Mouse (Mus musculus): Measurements from ENCODE around the gene Lhx4.

Gene Lhx4

DNA sequence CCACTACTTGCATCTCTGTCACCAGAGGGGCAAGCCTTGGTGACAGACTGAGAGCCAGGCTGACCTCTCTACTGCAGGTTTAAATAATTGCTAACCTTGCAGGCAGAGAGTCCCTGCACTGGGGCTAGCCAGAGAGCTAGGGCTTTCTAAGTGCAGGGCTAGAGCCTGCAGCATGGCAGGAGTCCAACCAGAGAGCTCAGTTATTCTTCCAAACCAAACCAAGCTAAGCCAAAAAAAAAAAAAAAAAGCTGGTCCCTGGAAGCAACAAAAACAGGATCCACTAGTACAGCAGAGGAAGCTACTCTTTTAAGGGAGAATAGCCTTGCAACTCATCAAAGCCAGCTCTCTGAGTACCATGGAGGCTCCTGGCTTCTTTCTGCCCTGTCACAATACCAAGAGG, 50.6 kb downstream of the Lhx4 start:
- no peak for DNase-seq

DNA sequence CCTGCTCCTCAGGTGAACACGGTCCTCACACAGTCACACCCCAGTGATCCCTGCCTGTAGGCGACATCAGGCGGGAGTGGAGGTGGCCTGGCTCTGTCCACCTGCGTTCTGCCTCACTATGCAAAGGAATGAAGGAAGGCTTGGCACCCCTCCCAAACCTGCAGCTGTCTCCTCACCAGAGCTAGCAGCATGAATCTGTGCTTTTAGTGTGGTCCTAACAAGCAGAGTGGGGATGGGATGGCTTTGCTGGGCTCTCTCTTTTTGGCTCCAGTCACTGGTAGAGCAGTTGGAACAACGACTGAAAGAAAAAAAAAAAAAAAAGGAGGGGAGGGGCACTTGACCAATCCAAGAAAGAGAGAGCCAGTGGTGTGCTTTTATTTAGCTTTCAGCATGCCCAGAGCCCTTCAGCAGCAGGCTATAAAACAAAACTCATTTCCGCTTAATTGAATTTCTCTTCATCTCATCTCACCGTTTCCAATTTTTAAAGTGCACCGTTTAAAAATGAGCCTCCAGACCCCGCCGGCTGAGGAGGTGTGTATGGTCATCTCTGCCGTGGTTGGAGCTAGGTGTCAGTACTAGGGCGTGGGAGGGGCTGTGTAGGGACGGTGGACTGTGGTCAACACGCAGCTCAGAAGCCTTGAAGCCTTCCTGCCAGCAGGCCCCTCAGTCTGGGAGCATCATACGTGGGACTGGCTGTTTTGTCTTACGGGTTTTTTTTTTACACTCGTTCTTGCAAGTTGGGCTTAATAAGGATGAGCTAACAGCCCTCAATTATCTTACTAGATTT, 52.9 kb downstream of the Lhx4 start:
- peak; percentile 62 to 79 for DNase-seq

DNA sequence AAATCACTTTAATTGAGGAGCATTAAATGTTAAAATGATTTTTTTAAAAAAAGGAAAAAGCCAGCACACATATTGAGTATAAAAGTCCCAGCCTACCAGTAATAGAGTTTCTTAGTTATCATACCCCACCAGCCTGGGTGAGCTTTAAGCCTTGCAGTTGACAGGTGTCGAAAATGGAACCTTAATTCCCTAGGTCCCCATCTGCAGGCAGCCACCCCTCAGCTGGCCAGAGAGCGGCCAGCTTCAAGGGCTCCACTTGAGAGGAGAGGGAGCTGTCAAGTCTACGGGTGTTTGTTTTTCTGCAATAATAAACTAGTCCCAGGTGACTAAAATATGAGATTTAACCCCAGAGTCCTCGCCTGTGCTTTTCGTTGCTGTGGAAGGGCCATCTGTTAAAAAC, 58.0 kb downstream of the Lhx4 start:
- no peak for DNase-seq

DNA sequence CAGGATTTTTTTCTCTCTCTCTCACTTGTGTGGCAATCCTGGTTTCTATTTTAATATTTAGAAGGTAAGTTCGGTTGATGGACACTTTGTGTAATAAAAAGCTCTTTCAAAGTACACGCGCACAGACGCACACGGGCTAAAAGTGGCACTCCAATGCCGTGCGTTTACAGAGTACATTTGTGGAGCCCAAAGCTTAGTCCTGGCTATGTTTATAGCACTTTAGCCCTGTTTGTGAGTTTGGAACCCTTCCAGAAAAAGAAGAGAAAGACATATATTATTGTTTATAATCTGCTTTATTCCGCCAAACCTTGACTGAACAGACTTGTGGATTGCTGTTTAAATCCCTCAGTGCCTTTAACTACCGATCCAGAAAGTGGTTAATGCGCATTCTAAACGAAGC, 58.5 kb downstream of the Lhx4 start:
- no peak for DNase-seq

DNA sequence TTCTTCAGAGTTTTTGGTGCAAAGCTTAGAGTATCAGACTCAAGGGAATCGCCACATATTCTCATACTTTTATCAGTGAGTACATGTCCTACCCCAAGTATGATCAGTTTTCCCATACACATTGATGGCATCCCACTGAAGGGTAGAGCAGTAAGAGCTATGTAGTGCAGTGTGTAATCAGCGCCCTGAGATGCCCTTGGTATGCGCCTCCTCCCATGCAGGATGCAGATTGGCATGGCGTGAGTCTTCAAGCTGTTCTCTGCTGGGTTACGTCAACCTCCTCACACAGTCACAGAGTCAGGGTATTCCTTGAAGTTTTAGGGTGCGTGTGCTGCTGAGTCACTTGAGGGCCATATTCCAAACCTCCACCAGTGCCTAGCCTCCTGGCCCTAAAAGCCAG, 59.3 kb downstream of the Lhx4 start:
- no peak for DNase-seq

DNA sequence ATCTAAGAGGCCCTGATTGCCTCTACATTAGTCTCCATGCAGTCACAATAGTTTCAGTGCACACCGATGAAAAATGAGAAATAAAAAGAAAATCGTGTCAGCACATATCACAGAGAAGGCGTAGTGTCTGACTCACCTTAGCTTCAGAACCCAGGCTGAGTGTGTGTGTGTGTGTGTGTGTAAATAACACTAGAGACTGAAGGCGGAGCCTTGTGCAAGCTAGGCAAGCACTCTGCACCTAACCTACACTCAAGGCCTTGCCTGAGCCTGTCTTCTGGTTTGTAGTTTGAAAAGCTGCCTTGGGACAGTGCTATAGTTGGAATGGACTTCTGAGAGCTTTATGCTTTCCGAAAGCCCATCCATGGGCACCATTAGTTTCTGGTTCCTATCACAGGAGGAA, 61.9 kb downstream of the Lhx4 start:
- DNase-seq, result no peak

DNA sequence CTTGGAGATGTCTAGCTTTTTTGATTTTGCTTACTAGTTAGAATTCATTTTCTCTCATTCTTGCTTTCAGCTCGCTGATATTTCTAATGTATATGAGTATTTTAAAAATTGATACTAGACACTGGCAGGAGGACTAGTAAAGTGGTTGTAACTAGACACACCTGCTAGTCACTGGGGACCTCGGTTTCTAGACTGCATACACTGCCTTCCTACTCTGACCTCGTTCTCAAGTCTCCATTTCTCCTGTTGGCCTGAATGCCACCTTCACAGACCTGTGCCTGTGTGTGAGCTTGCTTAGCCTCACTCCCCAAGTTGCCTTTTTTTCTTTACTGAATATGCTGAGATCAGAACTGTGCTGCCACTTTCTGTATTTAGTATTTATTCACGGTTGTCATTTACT, 62.3 kb downstream of the Lhx4 start:
- no peak for DNase-seq

DNA sequence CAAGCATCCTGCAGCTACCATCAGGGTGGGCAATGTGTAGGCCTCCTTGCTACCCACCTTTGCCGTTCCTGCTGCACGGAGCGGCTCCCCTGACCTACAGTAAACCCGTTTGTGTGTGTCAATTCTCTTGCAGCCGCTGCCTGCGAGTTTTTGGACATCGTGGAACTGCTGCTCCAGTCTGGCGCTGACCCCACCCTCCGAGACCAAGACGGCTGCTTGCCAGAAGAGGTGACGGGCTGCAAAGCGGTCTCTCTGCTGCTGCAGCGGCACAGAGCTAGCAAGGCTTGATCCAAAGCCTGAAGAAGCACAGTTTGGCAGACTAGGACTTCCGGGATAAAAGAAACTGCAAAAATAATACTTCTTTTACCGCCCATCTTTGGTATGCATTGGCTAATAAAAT, 64.7 kb downstream of the Lhx4 start:
- peak in 1 of 2 experiments; percentile 23 for DNase-seq

DNA sequence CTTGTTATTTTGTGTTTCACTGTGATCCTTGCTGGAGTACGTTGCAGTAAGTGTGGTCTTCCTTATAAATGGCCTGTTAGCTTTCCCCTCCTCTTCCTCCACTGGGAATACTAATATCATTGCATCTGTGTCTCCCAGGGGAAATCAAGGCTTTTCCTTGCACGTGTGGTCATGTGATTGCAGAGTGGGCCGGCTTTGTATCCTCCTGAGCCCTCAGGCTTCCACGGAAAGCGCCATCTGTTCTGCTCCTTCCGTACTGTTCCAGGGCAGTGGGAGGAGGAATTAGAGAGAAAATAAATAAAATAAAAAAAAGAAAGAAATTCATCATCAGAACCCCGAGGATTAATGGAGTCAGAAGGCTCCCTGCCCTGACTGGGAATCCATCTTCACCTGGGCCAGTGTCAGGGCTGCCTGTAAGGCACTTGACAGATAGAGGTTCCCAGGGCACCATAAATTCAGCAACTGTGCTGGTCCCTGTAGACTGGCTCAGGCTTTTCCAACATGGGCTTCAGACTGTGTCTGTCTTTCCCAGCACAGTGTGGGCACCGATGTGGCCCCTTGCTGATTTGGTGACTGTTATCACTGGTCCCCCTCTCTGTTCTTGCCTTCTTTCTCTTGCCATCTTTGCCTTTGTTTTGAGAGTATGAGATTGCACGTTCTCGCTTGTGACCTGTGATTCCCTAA, 70.2 kb downstream of the Lhx4 start:
- DNase-seq, result peak in 1 of 2 experiments; percentile 40

DNA sequence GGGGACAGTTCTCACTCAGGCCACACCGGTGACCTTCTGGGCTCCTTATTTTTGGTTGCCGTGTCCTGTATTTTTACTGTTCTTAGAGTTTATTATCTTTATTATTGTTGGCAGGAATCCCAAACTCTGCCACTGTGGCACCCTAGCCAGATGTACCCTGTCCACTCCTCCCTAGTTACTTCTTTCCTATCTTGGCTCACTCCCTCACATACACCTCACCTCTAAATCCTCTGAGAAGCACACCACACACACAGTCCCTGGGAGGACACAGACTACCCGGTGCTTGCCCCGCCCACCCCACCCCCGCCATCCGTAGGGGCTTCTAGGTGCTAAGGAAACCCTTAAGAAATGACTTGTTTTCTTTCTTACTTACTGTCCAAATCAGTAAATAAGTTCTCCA, 75.9 kb downstream of the Lhx4 start:
- DNase-seq, result no peak

DNA sequence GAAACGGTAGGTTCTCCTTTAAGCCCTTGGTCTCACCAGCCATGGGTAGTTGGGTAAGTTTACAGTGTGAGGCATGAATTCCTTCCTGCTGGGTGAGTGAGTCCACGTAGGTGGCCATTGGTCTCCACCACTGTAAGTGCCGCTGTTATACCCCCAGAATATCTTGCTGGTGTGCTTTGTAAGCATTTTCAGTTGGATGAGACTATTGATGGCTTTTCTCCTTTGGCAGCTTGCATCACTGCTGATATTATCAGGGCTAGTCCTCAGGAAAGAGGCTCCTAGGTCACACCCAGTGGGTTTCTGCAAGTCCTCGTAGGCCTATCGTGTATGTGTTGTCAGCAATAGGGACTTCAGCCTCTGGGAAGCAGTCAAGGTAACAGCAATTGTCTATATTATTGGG, 87.5 kb downstream of the Lhx4 start:
- DNase-seq, result no peak

DNA sequence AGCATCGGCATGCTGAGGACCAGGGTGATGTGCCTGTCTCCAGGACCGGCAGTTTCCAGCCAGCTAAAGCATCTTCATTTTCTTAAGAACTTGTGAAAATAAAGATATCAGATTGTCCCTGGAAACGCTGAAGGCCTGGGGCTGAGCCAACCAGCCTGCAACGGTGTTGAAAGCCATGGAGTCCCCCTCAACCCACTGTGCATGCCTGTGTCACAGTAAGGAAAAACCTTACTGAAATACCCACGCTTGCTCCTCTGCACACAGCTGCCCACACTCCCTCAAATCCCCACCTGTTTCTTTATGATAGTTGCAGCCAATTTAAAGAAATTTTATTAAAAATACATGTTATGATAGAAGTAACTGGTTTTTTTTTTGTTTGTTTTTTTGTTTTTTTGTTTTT, 95.2 kb downstream of the Lhx4 start:
- no peak for DNase-seq

DNA sequence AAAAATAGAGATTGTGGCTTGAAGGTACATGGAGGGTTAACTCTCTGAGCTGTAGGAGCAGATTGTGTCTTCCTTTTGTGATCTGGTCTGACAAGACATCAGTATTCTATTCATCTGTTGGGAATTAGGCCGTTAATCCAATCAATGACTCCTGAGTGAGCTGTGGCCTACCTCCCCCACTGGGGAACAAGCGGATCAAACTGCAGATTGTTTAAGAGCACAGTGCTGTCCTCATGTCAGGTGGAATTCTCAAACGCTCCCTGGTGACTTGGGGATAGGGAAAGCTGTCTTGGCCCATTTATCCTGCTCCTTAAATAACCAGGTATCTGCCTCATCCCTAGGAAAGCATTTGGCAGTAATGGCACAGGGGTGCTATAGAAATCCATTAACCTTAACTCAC, 96.5 kb downstream of the Lhx4 start:
- DNase-seq, result no peak

DNA sequence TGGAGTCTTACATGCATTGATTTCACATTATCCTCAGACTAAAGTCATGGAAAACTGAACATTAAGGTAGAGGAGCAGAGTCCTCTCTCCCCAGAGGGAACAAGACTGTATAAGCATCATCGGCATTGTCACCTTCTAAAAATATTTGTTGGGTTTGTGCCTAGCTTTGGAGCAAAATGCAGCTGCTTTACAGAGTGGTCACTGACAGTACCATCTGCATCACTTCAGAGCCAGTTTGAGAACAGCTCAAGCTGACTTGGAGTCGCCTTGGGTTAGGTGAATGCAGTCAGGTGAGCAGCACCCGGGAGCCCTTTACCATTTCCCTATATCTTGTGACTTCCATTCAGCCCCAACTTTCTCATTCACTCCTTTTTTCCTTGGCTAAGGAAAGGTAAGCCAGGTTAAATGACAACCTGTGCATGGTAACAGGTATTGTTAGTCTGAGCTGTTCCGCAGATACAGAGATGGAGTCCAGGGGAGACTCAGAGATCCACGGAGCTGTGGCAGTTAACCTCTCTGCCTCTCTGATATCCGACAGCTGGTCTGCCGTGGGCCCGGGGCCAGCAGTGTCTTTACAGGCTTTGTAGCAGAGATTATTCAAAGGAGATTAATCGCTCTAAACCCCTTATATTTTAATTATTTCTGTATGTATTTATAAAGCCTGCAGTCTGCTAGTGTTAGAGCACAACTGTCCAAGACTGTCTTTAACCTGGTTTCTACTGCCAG, 101.2 kb downstream of the Lhx4 start:
- DNase-seq, result peak; percentile 33 to 66

All from cerebellum, postnatal 25 days (tissue).